In genomic region chr6:51947661-51948060, GRCm38 (mm10) we compare ENCODE assay signal across 35 mouse cellular contexts.
"Had no signal": no experiment of that assay in that cellular context is flagged by ENCODE, and none has a peak within 500 bp of the region (broad histone marks: within the 10 kb centered on the region; RNA-seq: fewer than 3 reads in every experiment).

No protein-coding gene starts in this region.

- ATAC-seq: hindbrain, embryonic 16.5 days; hindbrain, postnatal 0 days; inflammation-experienced regulatory T-cells, adult 6 months; intestine, embryonic 15.5 days; intestine, embryonic 16.5 days; intestine, postnatal 0 days had no signal

- H3K9me3 ChIP-seq: heart, embryonic 10.5 days; heart, embryonic 12.5 days; heart, embryonic 13.5 days; heart, embryonic 15.5 days; hindbrain, embryonic 10.5 days; hindbrain, embryonic 12.5 days; hindbrain, embryonic 13.5 days; hindbrain, embryonic 15.5 days; intestine, embryonic 15.5 days had no signal

- H3K36me3 ChIP-seq: heart, embryonic 10.5 days; heart, embryonic 12.5 days; heart, embryonic 13.5 days; heart, embryonic 15.5 days; hindbrain, embryonic 10.5 days; hindbrain, embryonic 12.5 days; hindbrain, embryonic 13.5 days; hindbrain, embryonic 15.5 days; intestine, embryonic 15.5 days; kidney, embryonic 15.5 days had no signal

- H3K4me1 ChIP-seq: heart, embryonic 10.5 days; heart, embryonic 12.5 days; heart, embryonic 15.5 days; hindbrain, embryonic 10.5 days; hindbrain, embryonic 12.5 days; hindbrain, embryonic 13.5 days; hindbrain, embryonic 15.5 days; intestine, embryonic 15.5 days; kidney, embryonic 15.5 days had no signal

- H3K4me3 ChIP-seq: heart, embryonic 10.5 days; heart, embryonic 12.5 days; heart, embryonic 13.5 days; heart, embryonic 15.5 days; hindbrain, embryonic 10.5 days; hindbrain, embryonic 12.5 days; hindbrain, embryonic 13.5 days; hindbrain, embryonic 15.5 days; intestine, embryonic 15.5 days; kidney, embryonic 15.5 days; layer of hippocampus, adult 2 months; left cerebral cortex, adult 2 months had no signal

- H3K27me3 ChIP-seq: heart, embryonic 12.5 days; heart, embryonic 13.5 days; heart, embryonic 15.5 days; hindbrain, embryonic 12.5 days; hindbrain, embryonic 13.5 days; hindbrain, embryonic 15.5 days; intestine, embryonic 15.5 days; kidney, embryonic 15.5 days had no signal

- H3K9ac ChIP-seq: heart, embryonic 12.5 days; heart, embryonic 13.5 days; heart, embryonic 15.5 days; hindbrain, embryonic 12.5 days; hindbrain, embryonic 13.5 days; hindbrain, embryonic 15.5 days; intestine, embryonic 15.5 days; kidney, embryonic 15.5 days had no signal

- H3K27ac ChIP-seq: heart, embryonic 10.5 days; heart, embryonic 13.5 days; heart, embryonic 15.5 days; hindbrain, embryonic 10.5 days; hindbrain, embryonic 12.5 days; hindbrain, embryonic 13.5 days; hindbrain, embryonic 15.5 days; hindbrain, postnatal 0 days; intestine, embryonic 15.5 days; kidney, embryonic 15.5 days; kidney, postnatal 0 days; layer of hippocampus, adult 2 months; left cerebral cortex, adult 2 months had no signal

- DNase-seq: heart, postnatal 10 days; heart, postnatal 14 days; heart, postnatal 36 days; heart, postnatal 4 days; kidney, adult 11 months; kidney, adult 18-20 months; kidney, adult 2 months; kidney, adult 8-10 months; kidney, adult 9 months; kidney, postnatal 10 days; kidney, postnatal 14 days; kidney, postnatal 25 days; kidney, postnatal 36 days; kidney, postnatal 4 days; layer of hippocampus, adult 9-11 months; layer of hippocampus, postnatal 36 days had no signal

- H3K4me2 ChIP-seq: heart, embryonic 11.5 days; heart, embryonic 12.5 days; heart, embryonic 13.5 days; heart, embryonic 15.5 days; hindbrain, embryonic 12.5 days; hindbrain, embryonic 13.5 days; hindbrain, embryonic 15.5 days; intestine, embryonic 15.5 days; kidney, embryonic 15.5 days had no signal
